Mouse (Mus musculus) erythroblast, embryonic 14.5 days (primary cell): ENCODE measurements around the gene Ndufs2. TPM values are rescaled to one million over a fixed set of nuclear protein-coding genes. Genes with fewer than 3 reads are reported as not detected.

ENCODE experiments used
- H3K27me3 ChIP-seq: 2 replicates; pipeline ENCODE4 v1.6.1; 2012; ENCODE audit warnings: inconsistent platforms; ENCODE audit not compliant: control insufficient read depth
- H3K36me3 ChIP-seq: 2 replicates; pipeline ENCODE4 v1.6.1; 2012; ENCODE audit warnings: mild to moderate bottlenecking, inconsistent platforms; ENCODE audit not compliant: control insufficient read depth
- H3K4me1 ChIP-seq: 2 replicates; pipeline ENCODE4 v1.6.1; 2012; ENCODE audit warnings: inconsistent platforms; ENCODE audit not compliant: control insufficient read depth
- H3K4me3 ChIP-seq: replicated peaks from 2 replicates; pipeline ENCODE3; 2012; ENCODE audit warnings: moderate library complexity, mild to moderate bottlenecking, inconsistent platforms
- H3K9me3 ChIP-seq: 2 replicates; pipeline ENCODE4 v1.6.1; 2012; ENCODE audit warnings: low read length, inconsistent platforms, mixed read lengths; ENCODE audit not compliant: control insufficient read depth
- GATA1 ChIP-seq: IDR thresholded peaks from 2 replicates; pipeline ENCODE4 v1.6.1; 2012; ENCODE audit warnings: low read length, inconsistent platforms, mixed read lengths
- TAL1 ChIP-seq: IDR thresholded peaks from 3 replicates; pipeline ENCODE4 v1.6.1; 2012; ENCODE audit warnings: low read length, inconsistent platforms, mixed read lengths
- polyA plus RNA-seq: library from polyadenylated mRNA; stranded (reverse); fragments of >175 nt; gene quantifications from 2 replicates; pipeline ENCODE4 v1.2.3, GENCODE M21; 2012

Gene Ndufs2
- polyA plus RNA-seq: 7.0 and 7.5 TPM in 2 replicates

GRCm38 (mm10) chr1:171250680-171251593 lies at the start of gene Ndufs2:
TSS of gene Ndufs2 (minus strand) at chr1:171251388.
- Histone ChIP-seq H3K4me1 (peaks cover 26% of the 10 kb centered on the region), H3K4me3 (no peak within 1 kb of the TSS), H3K9me3 (no peaks in the 10 kb centered on the region), H3K27me3 (peaks cover 57% of the 10 kb centered on the region), H3K36me3 (no peaks in the 10 kb centered on the region)
- no peak for TF ChIP-seq GATA1

GRCm38 (mm10) chr1:171298226-171298625 lies 47.0 kb upstream of the Ndufs2 start:
- Histone ChIP-seq H3K9me3 (peaks cover 2% of the 10 kb centered on the region; the same call in 1 of the 2 replicates), H3K4me3 (no peak overlapping the region), H3K4me1 (peaks cover 16% of the 10 kb centered on the region), H3K27me3 (peaks cover 45% of the 10 kb centered on the region), H3K36me3 (no peaks in the 10 kb centered on the region)
- no peak for TF ChIP-seq GATA1
- no peak for TF ChIP-seq TAL1

- H3K36me3 ChIP-seq: peaks cover 6% of the 10 kb centered on the region
- peak overlapping the region; percentile 96 for H3K4me3 ChIP-seq
- TF ChIP-seq GATA1: no peak
- no peak for TF ChIP-seq TAL1
- H3K4me1 ChIP-seq: peaks cover 38% of the 10 kb centered on the region
- H3K9me3 ChIP-seq: peaks cover 5% of the 10 kb centered on the region; the same call in 1 of the 2 replicates
- peaks cover 36% of the 10 kb centered on the region for H3K27me3 ChIP-seq
Measured at GRCm38 (mm10) chr1:171295063-171295402, 43.8 kb upstream of the Ndufs2 start.

- peaks cover 5% of the 10 kb centered on the region; the same call in 1 of the 2 replicates for H3K9me3 ChIP-seq
- H3K27me3 ChIP-seq: peaks cover 34% of the 10 kb centered on the region
- H3K4me1 ChIP-seq: peaks cover 38% of the 10 kb centered on the region
- peaks cover 11% of the 10 kb centered on the region for H3K36me3 ChIP-seq
- TF ChIP-seq GATA1 (no peak), TAL1 (no peak)
- peak within 1 kb of the TSS; percentile 96 for H3K4me3 ChIP-seq
Measured at GRCm38 (mm10) chr1:171294298-171295062, 43.3 kb upstream of the Ndufs2 start, which contains the start of gene Ufc1. TSS of gene Ufc1 (minus strand) at chr1:171295024.

- Histone ChIP-seq H3K4me3 (peak overlapping the region; percentile 96), H3K4me1 (peaks cover 42% of the 10 kb centered on the region), H3K27me3 (peaks cover 31% of the 10 kb centered on the region), H3K9me3 (peaks cover 5% of the 10 kb centered on the region; the same call in 1 of the 2 replicates), H3K36me3 (peaks cover 17% of the 10 kb centered on the region)
- TF ChIP-seq TAL1 (no peak), GATA1 (no peak)
Measured at GRCm38 (mm10) chr1:171293906-171294297, 42.7 kb upstream of the Ndufs2 start.

GRCm38 (mm10) chr1:171293351-171293750 lies 42.2 kb upstream of the Ndufs2 start:
- Histone ChIP-seq H3K4me1 (peaks cover 47% of the 10 kb centered on the region), H3K4me3 (peak overlapping the region; percentile 96), H3K36me3 (peaks cover 23% of the 10 kb centered on the region), H3K9me3 (peaks cover 5% of the 10 kb centered on the region; the same call in 1 of the 2 replicates), H3K27me3 (peaks cover 25% of the 10 kb centered on the region)
- no peak for TF ChIP-seq TAL1
- no peak for TF ChIP-seq GATA1

- TF ChIP-seq GATA1 (no peak), TAL1 (no peak)
- H3K36me3 ChIP-seq: peaks cover 61% of the 10 kb centered on the region
- peaks cover 75% of the 10 kb centered on the region for H3K4me1 ChIP-seq
- H3K4me3 ChIP-seq: peak overlapping the region; percentile 88
- H3K9me3 ChIP-seq: 0 out of 2 replicates have a peak, but pooled peaks cover 2% of the 10 kb centered on the region
- no peaks in the 10 kb centered on the region for H3K27me3 ChIP-seq
Measured at GRCm38 (mm10) chr1:171288328-171288727, 37.1 kb upstream of the Ndufs2 start.

- H3K4me1 ChIP-seq: peaks cover 75% of the 10 kb centered on the region
- H3K27me3 ChIP-seq: no peaks in the 10 kb centered on the region
- H3K4me3 ChIP-seq: peak within 1 kb of the TSS; percentile 88
- H3K9me3 ChIP-seq: 0 out of 2 replicates have a peak, but pooled peaks cover under 1% of the 10 kb centered on the region
- no peak for TF ChIP-seq TAL1
- peaks cover 69% of the 10 kb centered on the region for H3K36me3 ChIP-seq
Measured at GRCm38 (mm10) chr1:171287136-171288081, 36.2 kb upstream of the Ndufs2 start, which contains the start of gene Usp21. TSS of gene Usp21 (minus strand) at chr1:171287991.
